Comparison of ENCODE assay signal across 28 mouse cellular contexts in the genomic region with DNA sequence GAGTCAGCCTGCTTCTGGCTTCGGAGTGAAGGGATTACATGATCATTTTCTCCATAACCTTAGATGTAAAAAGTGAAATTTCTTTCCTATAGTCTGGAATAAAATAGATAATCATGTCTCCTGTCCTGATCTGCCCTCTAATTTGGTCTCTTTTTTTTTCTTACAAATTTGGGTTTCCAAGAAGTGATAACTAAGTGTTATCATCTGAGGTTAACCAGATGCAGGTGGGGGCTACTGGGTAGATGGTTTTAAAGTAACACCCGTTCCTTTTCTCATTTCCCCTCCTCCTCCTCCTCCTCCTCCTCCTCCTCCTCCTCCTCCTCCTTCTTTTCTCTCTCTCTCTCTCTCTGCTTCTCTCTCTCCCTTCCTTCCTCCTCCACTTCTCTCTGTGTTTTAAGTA. TPM values are rescaled to one million over a fixed set of nuclear protein-coding genes. Genes with fewer than 3 reads are reported as not detected.
DNase-seq lines count a peak whose midpoint lies in the region; ATAC-seq and TF ChIP-seq lines count a peak whose summit lies in the region.
"Had no signal": no experiment of that assay in that cellular context is flagged by ENCODE, and none has a peak within 500 bp of the region (broad histone marks: within the 10 kb centered on the region; RNA-seq: fewer than 3 reads in every experiment).

No protein-coding gene starts in this region.

- no peak overlapping the region for H3K4me2 ChIP-seq in heart, embryonic 13.5 days
- H3K4me2 ChIP-seq in limb, embryonic 11.5 days (ENCODE audit: low read depth, severe bottlenecking): no peak overlapping the region
- H3K4me2 ChIP-seq: hindbrain, embryonic 13.5 days had no signal

- peak overlapping the region; percentile 0; the same call in 1 of the 2 replicates for H3K27ac ChIP-seq in heart, embryonic 13.5 days (replicated peaks)
- peak overlapping the region; percentile 95; the same call in 1 of the 2 replicates for H3K27ac ChIP-seq in embryonic facial prominence, embryonic 10.5 days (replicated peaks)
- 0 out of 2 replicates have a peak overlapping the region, but pooled peaks have one; percentile 21 for H3K27ac ChIP-seq in limb, embryonic 11.5 days (replicated peaks; ENCODE audit: low read depth, low read length)
- H3K27ac ChIP-seq in kidney, adult 2 months (ENCODE audit: insufficient read depth, low read depth, low read length): no peak overlapping the region
- H3K27ac ChIP-seq: embryonic facial prominence, embryonic 15.5 days; gastrocnemius, adult 2 months; hindbrain, embryonic 13.5 days had no signal

- H3K9ac ChIP-seq in heart, embryonic 13.5 days: no peak overlapping the region
- H3K9ac ChIP-seq in limb, embryonic 11.5 days (ENCODE audit: low read length): no peak overlapping the region
- H3K9ac ChIP-seq: embryonic facial prominence, embryonic 15.5 days; forebrain, postnatal 0 days; heart, embryonic 12.5 days; hindbrain, embryonic 13.5 days had no signal

- no peak for ATAC-seq in heart, embryonic 13.5 days (ENCODE audit: extremely low read depth, insufficient number of reproducible peaks, low FRiP score, low TSS enrichment)
- ATAC-seq in limb, embryonic 11.5 days (ENCODE audit: insufficient number of reproducible peaks, low FRiP score, low TSS enrichment, low read depth): no peak
- ATAC-seq: forebrain, embryonic 14.5 days; forebrain, postnatal 0 days; hindbrain, embryonic 16.5 days; inflammation-experienced regulatory T-cells, adult 6 months had no signal

- H3K27me3 ChIP-seq in heart, embryonic 13.5 days (replicated peaks): 0 out of 2 replicates have a peak, but pooled peaks cover 3% of the 10 kb centered on the region
- peaks cover 28% of the 10 kb centered on the region for H3K27me3 ChIP-seq in embryonic facial prominence, embryonic 10.5 days (replicated peaks; ENCODE audit: low read depth, poor library complexity, severe bottlenecking)
- no peaks in the 10 kb centered on the region for H3K27me3 ChIP-seq in limb, embryonic 11.5 days (ENCODE audit: control insufficient read depth, insufficient read depth, low read length)
- H3K27me3 ChIP-seq in kidney, adult 2 months (replicated peaks; ENCODE audit: control insufficient read depth, insufficient read depth, low read length): no peaks in the 10 kb centered on the region
- H3K27me3 ChIP-seq: CH12.LX; embryonic facial prominence, embryonic 15.5 days; heart, embryonic 12.5 days had no signal

- no peak overlapping the region for H3K4me3 ChIP-seq in heart, embryonic 13.5 days
- H3K4me3 ChIP-seq in embryonic facial prominence, embryonic 10.5 days: no peak overlapping the region
- H3K4me3 ChIP-seq in limb, embryonic 11.5 days (ENCODE audit: low read depth, low read length): no peak overlapping the region
- H3K4me3 ChIP-seq in kidney, adult 2 months (ENCODE audit: insufficient read depth, low read depth, low read length): no peak overlapping the region
- H3K4me3 ChIP-seq: embryonic facial prominence, embryonic 15.5 days; gastrocnemius, adult 2 months; heart, embryonic 12.5 days; hindbrain, embryonic 10.5 days; hindbrain, embryonic 13.5 days had no signal

- H3K9me3 ChIP-seq in heart, embryonic 13.5 days: no peaks in the 10 kb centered on the region
- H3K9me3 ChIP-seq in embryonic facial prominence, embryonic 10.5 days: no peaks in the 10 kb centered on the region
- H3K9me3 ChIP-seq in limb, embryonic 11.5 days (ENCODE audit: control insufficient read depth, low read length): no peaks in the 10 kb centered on the region
- H3K9me3 ChIP-seq: embryonic facial prominence, embryonic 15.5 days; G1E; heart, embryonic 12.5 days; hindbrain, embryonic 10.5 days; hindbrain, embryonic 13.5 days had no signal

- no peak for DNase-seq in heart, postnatal 4 days
- no peak for DNase-seq in embryonic facial prominence, embryonic 10.5 days (ENCODE audit: low spot score)
- no peak for DNase-seq in limb, embryonic 11.5 days (ENCODE audit: low spot score)
- DNase-seq in spleen, postnatal 14 days (ENCODE audit: low spot score in 2 of 2): no peak
- DNase-seq in kidney, adult 2 months: no peak
- DNase-seq: adrenal gland, adult 2 months; adrenal gland, postnatal 14 days; B cell, adult 2 months; cerebellum, adult 11 months; cerebellum, adult 2 months; cerebellum, adult 9-11 months; cerebellum, postnatal 36 days; embryo, embryonic 11 days; forebrain, postnatal 0 days; gastrocnemius, adult 2 months; gastrocnemius, postnatal 14 days; heart, adult 11 months; kidney, adult 11 months had no signal

- no peak for TF ChIP-seq POLR2A in kidney, adult 2 months (IDR thresholded peaks at IDR 0.05; ENCODE audit: low read depth, low read length)

- H3K36me3 ChIP-seq in heart, embryonic 13.5 days: peaks cover 14% of the 10 kb centered on the region
- peaks cover 17% of the 10 kb centered on the region for H3K36me3 ChIP-seq in embryonic facial prominence, embryonic 10.5 days (replicated peaks)
- H3K36me3 ChIP-seq in limb, embryonic 11.5 days (ENCODE audit: control insufficient read depth, insufficient read depth, low read length): peaks cover 6% of the 10 kb centered on the region
- H3K36me3 ChIP-seq in kidney, adult 2 months (ENCODE audit: control insufficient read depth, insufficient read depth, low read length): no peaks in the 10 kb centered on the region
- H3K36me3 ChIP-seq: G1E; hindbrain, embryonic 13.5 days had no signal

- no peak for TF ChIP-seq CTCF in kidney, adult 2 months (conservative IDR thresholded peaks at IDR 0.05; ENCODE audit: insufficient read depth, insufficient read length, low read depth, low read length)

- H3K4me1 ChIP-seq in heart, embryonic 13.5 days: peaks cover 77% of the 10 kb centered on the region
- peaks cover 84% of the 10 kb centered on the region for H3K4me1 ChIP-seq in embryonic facial prominence, embryonic 10.5 days
- peaks cover 33% of the 10 kb centered on the region for H3K4me1 ChIP-seq in limb, embryonic 11.5 days (ENCODE audit: control insufficient read depth, insufficient read depth, low read length)
- H3K4me1 ChIP-seq in kidney, adult 2 months (ENCODE audit: control insufficient read depth, insufficient read depth, low read length): peaks cover 10% of the 10 kb centered on the region

- 39% methylated on average over 2 of the region's 2 CpGs for WGBS in heart, embryonic 13.5 days
- 60% methylated on average over 2 of the region's 2 CpGs for WGBS in embryonic facial prominence, embryonic 10.5 days
- WGBS in limb, embryonic 11.5 days: 34% methylated on average over 2 of the region's 2 CpGs
- WGBS in kidney, adult 2 months: 69% methylated on average over 2 of the region's 2 CpGs

RNA-seq across cellular contexts. Expression of a gene that starts 2.1 kb away (rescaled TPM):
- polyA plus RNA-seq in heart, embryonic 13.5 days (2015; fragmentation: Nextera tagmentation; extraction: Ambion mirVana): 79.7 and 88.1 TPM in 2 replicates
- total RNA-seq in heart, postnatal 4 days (2021): 10 to 100 TPM; 71.9 to 73.4 TPM
- 46.3 and 58.0 TPM in 2 replicates for polyA plus RNA-seq in embryonic facial prominence, embryonic 10.5 days (2016; fragmentation: Nextera tagmentation; extraction: Ambion mirVana)
- 112 and 118 TPM in 2 replicates for polyA plus RNA-seq in limb, embryonic 11.5 days (2014; fragmentation: Nextera tagmentation; extraction: Ambion mirVana)
- 43.1 and 44.9 TPM in 2 replicates for polyA plus RNA-seq in kidney, adult 2 months (2012; rRNA removed)
